Mouse (Mus musculus): ENCODE data around the gene Afg1l. TPM values are rescaled to one million over a fixed set of nuclear protein-coding genes. Genes with fewer than 3 reads are reported as not detected.

Afg1l gene
- 2.5 TPM for polyA plus RNA-seq (2014; fragmentation: Illumina TruSeq; extraction: RNeasy Lipid Tissue Mini Kit (QIAGEN cat#74804); ENCODE audit: low read depth, low replicate concordance)

GRCm38 (mm10) chr10:42478341-42478720 is at the start of gene Afg1l:
TSS of gene Afg1l (minus strand) at chr10:42478565.

DNA sequence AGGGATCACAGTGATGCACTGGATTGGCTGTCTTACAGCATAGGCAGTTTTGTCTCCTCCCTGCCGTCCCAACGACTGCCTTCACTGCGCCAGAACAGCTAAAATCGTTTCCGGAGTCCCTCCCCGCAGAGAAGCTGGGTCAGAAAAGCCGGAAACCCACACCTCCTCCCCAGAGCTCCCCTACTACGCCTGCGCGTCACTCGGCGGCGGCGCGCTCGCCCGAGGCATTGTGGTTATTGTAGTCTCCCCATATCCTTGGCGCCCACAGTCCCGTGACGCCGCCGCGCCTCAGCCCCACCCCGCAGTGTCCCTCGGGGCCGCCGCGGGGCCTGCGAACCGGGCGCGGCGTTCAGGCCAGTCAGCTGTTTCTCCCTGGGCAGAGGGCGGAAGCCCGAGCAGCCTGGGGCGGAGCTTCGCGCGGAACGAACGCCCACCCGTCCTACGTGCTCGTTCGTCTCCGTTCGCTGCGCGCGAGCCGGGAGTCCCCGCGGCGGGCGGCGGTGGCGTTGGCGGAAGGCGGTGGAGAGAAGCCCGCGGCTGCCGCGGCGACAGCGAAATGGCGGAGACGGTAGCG is 23.5 kb upstream of the Afg1l start, which contains the start of gene Snx3:
Snx3 (plus strand) TSS at position 256 of the 574 bp plus-strand sequence.

DNA sequence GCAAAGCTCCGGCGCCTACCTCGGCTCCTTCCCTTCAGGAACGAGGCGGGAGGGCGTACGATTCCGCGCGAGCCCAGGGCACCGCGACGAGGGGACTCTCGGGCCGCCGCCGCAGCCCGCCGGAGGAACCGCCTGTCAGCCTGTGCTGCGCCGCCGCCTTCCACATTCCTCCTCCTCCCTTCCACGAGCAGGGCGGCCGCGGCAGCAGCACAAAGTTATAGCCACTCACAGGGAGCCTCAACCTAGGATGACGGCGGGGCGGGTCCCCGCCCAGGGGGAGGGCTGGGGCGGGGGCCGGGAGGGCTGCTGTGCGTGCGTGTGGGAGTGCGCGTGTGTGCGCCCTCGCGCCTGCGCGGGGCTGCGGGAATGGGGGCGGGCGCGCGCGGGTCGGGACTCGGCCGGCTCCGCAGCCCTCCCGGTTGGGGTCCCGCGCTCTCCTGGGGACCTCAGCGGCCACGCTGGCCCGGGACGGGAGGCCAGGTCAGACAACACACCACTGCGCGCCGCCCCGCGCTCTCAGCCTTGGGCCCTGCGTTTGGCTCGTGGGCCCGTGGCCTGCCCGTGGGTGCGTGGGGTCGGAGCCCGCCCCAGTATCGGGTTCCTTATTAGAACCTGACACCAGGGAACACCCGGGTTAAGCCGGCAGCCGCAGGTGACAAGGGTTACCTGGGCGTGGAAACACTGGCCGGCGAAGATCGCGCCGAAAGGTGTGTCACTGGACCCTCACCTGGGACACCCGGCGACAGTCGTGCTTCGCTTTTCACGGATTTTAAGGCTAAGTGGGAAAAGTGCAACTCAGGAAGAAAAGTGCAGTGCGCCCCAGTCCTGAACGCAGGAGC is 201.6 kb downstream of the Afg1l start, which contains the start of gene Foxo3:
Foxo3 (minus strand) TSS at position 249 of the 839 bp plus-strand sequence.

Other genes starting within 250 kb of the Afg1l start
- 6.3 TPM for gene Foxo3, start 201.8 kb downstream of the Afg1l start, polyA plus RNA-seq (2014; fragmentation: Illumina TruSeq; extraction: RNeasy Lipid Tissue Mini Kit (QIAGEN cat#74804); ENCODE audit: low read depth, low replicate concordance)
- 295 TPM for gene Snx3, start 23.5 kb upstream of the Afg1l start, polyA plus RNA-seq (2014; fragmentation: Illumina TruSeq; extraction: RNeasy Lipid Tissue Mini Kit (QIAGEN cat#74804); ENCODE audit: low read depth, low replicate concordance)
- 0.11 TPM for gene Nr2e1, start 105.1 kb upstream of the Afg1l start, polyA plus RNA-seq (2014; fragmentation: Illumina TruSeq; extraction: RNeasy Lipid Tissue Mini Kit (QIAGEN cat#74804); ENCODE audit: low read depth, low replicate concordance)
- 13.5 TPM for gene Ostm1, start 105.3 kb upstream of the Afg1l start, polyA plus RNA-seq (2014; fragmentation: Illumina TruSeq; extraction: RNeasy Lipid Tissue Mini Kit (QIAGEN cat#74804); ENCODE audit: low read depth, low replicate concordance)

Measured in testis, adult 10 weeks (tissue).